In genomic region chr11:6398141-6398540, GRCm38 (mm10) we compare ENCODE assay signal across 15 mouse cellular contexts. TPM values are rescaled to one million over a fixed set of nuclear protein-coding genes. Genes with fewer than 3 reads are reported as not detected.
DNase-seq lines count a peak whose midpoint lies in the region; ATAC-seq and TF ChIP-seq lines count a peak whose summit lies in the region.
"Had no signal": no experiment of that assay in that cellular context is flagged by ENCODE, and none has a peak within 500 bp of the region (broad histone marks: within the 10 kb centered on the region; RNA-seq: fewer than 3 reads in every experiment).

No protein-coding gene starts in this region.

- ATAC-seq in hindbrain, embryonic 16.5 days, result 0 out of 2 replicates have a peak, but pooled peaks have one; percentile 6
- no peak for ATAC-seq in hindbrain, embryonic 13.5 days (ENCODE audit: low FRiP score)
- ATAC-seq: activated CD4-positive, CD25-positive, alpha-beta regulatory T cell, adult 4 months; forebrain, embryonic 15.5 days; hindbrain, postnatal 0 days; Patski had no signal

- peaks cover 73% of the 10 kb centered on the region for H3K36me3 ChIP-seq in hindbrain, embryonic 16.5 days (ENCODE audit: control insufficient read depth, insufficient read depth, low read length)
- peaks cover 97% of the 10 kb centered on the region for H3K36me3 ChIP-seq in hindbrain, embryonic 13.5 days
- peaks cover 57% of the 10 kb centered on the region for H3K36me3 ChIP-seq in thymus, adult 2 months (ENCODE audit: control insufficient read depth, insufficient read depth, low read length)

- TF ChIP-seq POLR2A in thymus, adult 2 months (IDR thresholded peaks at IDR 0.05; ENCODE audit: control insufficient read depth, extremely low read depth, insufficient read depth, low read length, poor library complexity), result no peak

- no peaks in the 10 kb centered on the region for H3K27me3 ChIP-seq in hindbrain, embryonic 16.5 days (replicated peaks; ENCODE audit: control insufficient read depth, insufficient read depth, low read length)
- H3K27me3 ChIP-seq in hindbrain, embryonic 13.5 days, result no peaks in the 10 kb centered on the region
- H3K27me3 ChIP-seq in thymus, adult 2 months (ENCODE audit: control insufficient read depth, insufficient read depth, low read length), result no peaks in the 10 kb centered on the region
- H3K27me3 ChIP-seq: CH12.LX; forebrain, embryonic 15.5 days; heart, embryonic 13.5 days; Patski had no signal

- no peaks in the 10 kb centered on the region for H3K9me3 ChIP-seq in hindbrain, embryonic 16.5 days (ENCODE audit: control insufficient read depth, low read length)
- no peaks in the 10 kb centered on the region for H3K9me3 ChIP-seq in hindbrain, embryonic 13.5 days
- H3K9me3 ChIP-seq: forebrain, embryonic 15.5 days; heart, embryonic 13.5 days had no signal

- WGBS in hindbrain, embryonic 16.5 days, result 93% methylated on average over 10 of the region's 10 CpGs
- 95% methylated on average over 10 of the region's 10 CpGs for WGBS in hindbrain, embryonic 13.5 days
- 94% methylated on average over 10 of the region's 10 CpGs for WGBS in thymus, adult 2 months

- no peak overlapping the region for H3K4me3 ChIP-seq in hindbrain, embryonic 16.5 days (ENCODE audit: low read length)
- H3K4me3 ChIP-seq in hindbrain, embryonic 13.5 days, result no peak overlapping the region
- no peak overlapping the region for H3K4me3 ChIP-seq in thymus, adult 2 months (ENCODE audit: control insufficient read depth, insufficient read depth, low read length)
- H3K4me3 ChIP-seq: forebrain, embryonic 15.5 days; heart, embryonic 13.5 days had no signal

- peak; percentile 45 for DNase-seq in cerebellum, adult 9-11 months
- no peak for DNase-seq in cerebellum, adult 11-12 months
- peak; percentile 1 to 2 for DNase-seq in layer of hippocampus, postnatal 14 days (ENCODE audit: low spot score in 2 of 2)
- no peak for DNase-seq in layer of hippocampus, adult 9-11 months
- DNase-seq in thymus, adult 2 months, result peak; percentile 1
- DNase-seq in thymus, postnatal 10 days (ENCODE audit: low spot score in 2 of 2), result no peak
- DNase-seq: gastrocnemius, postnatal 14 days had no signal

- TF ChIP-seq CTCF in thymus, adult 2 months (IDR thresholded peaks at IDR 0.05; ENCODE audit: borderline replicate concordance, control insufficient read depth, extremely low read depth, insufficient read depth, low read length, poor library complexity), result no peak

- H3K4me2 ChIP-seq in hindbrain, embryonic 16.5 days (ENCODE audit: low read length), result no peak overlapping the region
- H3K4me2 ChIP-seq in hindbrain, embryonic 13.5 days, result no peak overlapping the region
- H3K4me2 ChIP-seq: forebrain, embryonic 15.5 days; heart, embryonic 13.5 days had no signal

- no peak overlapping the region for H3K27ac ChIP-seq in hindbrain, embryonic 16.5 days (ENCODE audit: low read depth, low read length)
- H3K27ac ChIP-seq in hindbrain, embryonic 13.5 days, result no peak overlapping the region
- no peak overlapping the region for H3K27ac ChIP-seq in thymus, adult 2 months (ENCODE audit: control insufficient read depth, insufficient read depth, low read length)
- H3K27ac ChIP-seq: forebrain, embryonic 15.5 days; heart, embryonic 13.5 days; hindbrain, postnatal 0 days had no signal

- no peak overlapping the region for H3K9ac ChIP-seq in hindbrain, embryonic 16.5 days (ENCODE audit: low read depth, low read length)
- H3K9ac ChIP-seq in hindbrain, embryonic 13.5 days, result no peak overlapping the region
- H3K9ac ChIP-seq: forebrain, embryonic 15.5 days; heart, embryonic 13.5 days had no signal

- H3K4me1 ChIP-seq in hindbrain, embryonic 16.5 days (ENCODE audit: control insufficient read depth, insufficient read depth, low read depth, low read length), result no peaks in the 10 kb centered on the region
- peaks cover 18% of the 10 kb centered on the region for H3K4me1 ChIP-seq in hindbrain, embryonic 13.5 days (replicated peaks)
- H3K4me1 ChIP-seq in thymus, adult 2 months (replicated peaks; ENCODE audit: control insufficient read depth, insufficient read depth, low read length), result no peaks in the 10 kb centered on the region

RNA-seq across cellular contexts. Expression of gene Zmiz2, which starts 9.3 kb away (rescaled TPM):
- 29.1 and 29.6 TPM in 2 replicates for polyA plus RNA-seq in hindbrain, embryonic 16.5 days (2015; fragmentation: Nextera tagmentation; extraction: Ambion mirVana)
- 29.2 and 31.9 TPM in 2 replicates for polyA plus RNA-seq in hindbrain, embryonic 13.5 days (2015; fragmentation: Nextera tagmentation; extraction: Ambion mirVana)
- total RNA-seq in layer of hippocampus, postnatal 14 days (2021), result 100 to 1,000 TPM; 165 to 169 TPM
- 137 and 187 TPM in 2 replicates for polyA plus RNA-seq in thymus, adult 2 months (2012; rRNA removed)

RNA-seq across cellular contexts. Expression of gene Ppia, which starts 17.1 kb away (rescaled TPM):
- 4,094 and 4,423 TPM in 2 replicates for polyA plus RNA-seq in hindbrain, embryonic 16.5 days (2015; fragmentation: Nextera tagmentation; extraction: Ambion mirVana)
- polyA plus RNA-seq in hindbrain, embryonic 13.5 days (2015; fragmentation: Nextera tagmentation; extraction: Ambion mirVana), result 3,979 and 4,017 TPM in 2 replicates
- 1,000 to 10,000 TPM; 1,939 to 1,976 TPM for total RNA-seq in layer of hippocampus, postnatal 14 days (2021)
- polyA plus RNA-seq in thymus, adult 2 months (2012; rRNA removed), result 1,363 and 1,486 TPM in 2 replicates

RNA-seq across cellular contexts. Expression of gene H2afv, which starts 46.1 kb away (rescaled TPM):
- polyA plus RNA-seq in hindbrain, embryonic 16.5 days (2015; fragmentation: Nextera tagmentation; extraction: Ambion mirVana), result 223 and 239 TPM in 2 replicates
- polyA plus RNA-seq in hindbrain, embryonic 13.5 days (2015; fragmentation: Nextera tagmentation; extraction: Ambion mirVana), result 381 and 387 TPM in 2 replicates
- 10 to 100 TPM; 39.7 to 40.2 TPM for total RNA-seq in layer of hippocampus, postnatal 14 days (2021)
- polyA plus RNA-seq in thymus, adult 2 months (2012; rRNA removed), result 163 and 178 TPM in 2 replicates

Comparison
In these comparisons a context has a peak if more than half of its experiments do, and no peak if none do; other contexts are left out.
1. DNase-seq: peak in cerebellum, adult 9-11 months (single experiment), layer of hippocampus, postnatal 14 days (2 of 2) and thymus, adult 2 months (single experiment); none in cerebellum, adult 11-12 months (single experiment), layer of hippocampus, adult 9-11 months (single experiment) and thymus, postnatal 10 days (0 of 2).